Mouse (Mus musculus) forebrain, embryonic 11.5 days (tissue): ENCODE measurements around the gene Fxr2. TPM values are rescaled to one million over a fixed set of nuclear protein-coding genes. Genes with fewer than 3 reads are reported as not detected.
A peak's percentile ranks its signal among the peaks of the same experiment; 100 is the strongest.

Experiments used
- ATAC-seq: fragments of 200-750 bp; cut with Nextera tagmentation; replicated peaks from 2 replicates; pipeline ENCODE4 v1.8.0; 2017; ENCODE audit warnings: moderate TSS enrichment; ENCODE audit not compliant: low FRiP score
- DNase-seq: peaks from one replicate; pipeline ENCODE4 v3.0.0-alpha.2; 2017; ENCODE audit warnings: low spot score
- H3K27ac ChIP-seq: fragments of 300-500 bp; sonication (generic); 2 replicates; pipeline ENCODE4 v1.5.1; 2014; ENCODE audit warnings: low read depth, low read length
- H3K27me3 ChIP-seq: fragments of 300-500 bp; sonication (generic); 2 replicates; pipeline ENCODE4 v1.6.1; 2014; ENCODE audit warnings: mild to moderate bottlenecking, low read length, mixed read lengths; ENCODE audit not compliant: control insufficient read depth, insufficient read depth
- H3K36me3 ChIP-seq: fragments of 300-500 bp; sonication (generic); 2 replicates; pipeline ENCODE4 v1.6.1; 2014; ENCODE audit warnings: mild to moderate bottlenecking, low read length, moderate library complexity, mixed read lengths; ENCODE audit not compliant: control insufficient read depth, insufficient read depth
- H3K4me1 ChIP-seq: fragments of 300-500 bp; sonication (generic); replicated peaks from 2 replicates; pipeline ENCODE4 v1.6.1; 2014; ENCODE audit warnings: low read length, mixed read lengths; ENCODE audit not compliant: control insufficient read depth, insufficient read depth
- H3K4me2 ChIP-seq: fragments of 300-500 bp; sonication (generic); 2 replicates; pipeline ENCODE4 v1.6.1; 2014; ENCODE audit warnings: low read depth, mild to moderate bottlenecking, low read length, moderate library complexity, mixed read lengths; ENCODE audit not compliant: severe bottlenecking
- H3K4me3 ChIP-seq: fragments of 300-500 bp; sonication (generic); 2 replicates; pipeline ENCODE4 v1.5.1; 2014; ENCODE audit warnings: low read depth, low read length
- H3K9ac ChIP-seq: fragments of 300-500 bp; sonication (generic); 2 replicates; pipeline ENCODE4 v1.6.1; 2014; ENCODE audit warnings: low read length
- H3K9me3 ChIP-seq: fragments of 300-500 bp; sonication (generic); 2 replicates; pipeline ENCODE4 v1.6.1; 2016; ENCODE audit warnings: low read length, mixed read lengths; ENCODE audit not compliant: control insufficient read depth
- WGBS: fragments of 180-500 bp; shearing (Covaris S2); extraction: QIAGEN DNeasy Blood & Tissue Kit; methylation state at CpG from one replicate; pipeline ENCODE4 v1.1.7; 2014; 5-methylcytosine and 5-hydroxymethylcytosine counted together
- polyA plus RNA-seq: library from polyadenylated mRNA; unstranded; fragments of >200 nt; fragmentation: Nextera tagmentation; extraction: Ambion mirVana; gene quantifications from 2 replicates; pipeline ENCODE4 v1.2.1, GENCODE M21; 2014

Fxr2 gene
- polyA plus RNA-seq, 1 experiment from 2014 or later, result 33.6 TPM

DNA sequence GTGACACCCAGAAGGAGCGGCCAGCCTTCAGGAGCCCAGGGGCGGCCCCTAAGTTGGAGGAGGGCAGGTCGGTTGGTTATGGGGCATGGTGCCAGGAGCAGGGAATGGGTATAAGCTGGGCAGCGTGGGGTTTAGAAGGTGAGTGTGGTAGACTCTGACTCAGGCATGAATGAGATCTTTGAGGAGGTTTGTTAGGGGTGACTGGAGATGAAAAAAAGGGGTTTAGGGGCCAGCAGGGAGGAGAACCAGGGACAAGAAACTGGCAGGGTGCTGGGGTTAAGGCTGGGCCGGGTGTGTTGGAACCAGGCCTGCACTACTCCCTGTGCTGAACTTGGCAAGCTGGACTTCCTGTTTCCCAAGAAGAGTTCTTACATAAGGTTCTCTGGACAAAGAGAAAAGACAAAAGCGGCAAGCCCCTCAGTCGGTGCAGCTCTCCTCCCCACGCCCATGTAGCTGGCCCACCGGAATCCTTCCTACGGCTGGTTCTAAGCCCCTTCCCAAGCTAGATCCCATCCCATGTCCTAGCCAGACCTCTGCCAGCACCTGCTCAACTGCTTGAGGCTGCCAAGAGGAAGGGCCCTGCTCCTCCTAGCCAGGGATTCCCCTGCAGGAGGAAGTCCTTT is 52.8 kb downstream of the Fxr2 start, which contains the start of gene Tnfsf13:
Tnfsf13 (minus strand) TSS at position 259 of the 623 bp plus-strand sequence.
- Histone ChIP-seq H3K4me3 (no peak within 1 kb of the TSS), H3K9ac (no peak within 1 kb of the TSS)

DNA sequence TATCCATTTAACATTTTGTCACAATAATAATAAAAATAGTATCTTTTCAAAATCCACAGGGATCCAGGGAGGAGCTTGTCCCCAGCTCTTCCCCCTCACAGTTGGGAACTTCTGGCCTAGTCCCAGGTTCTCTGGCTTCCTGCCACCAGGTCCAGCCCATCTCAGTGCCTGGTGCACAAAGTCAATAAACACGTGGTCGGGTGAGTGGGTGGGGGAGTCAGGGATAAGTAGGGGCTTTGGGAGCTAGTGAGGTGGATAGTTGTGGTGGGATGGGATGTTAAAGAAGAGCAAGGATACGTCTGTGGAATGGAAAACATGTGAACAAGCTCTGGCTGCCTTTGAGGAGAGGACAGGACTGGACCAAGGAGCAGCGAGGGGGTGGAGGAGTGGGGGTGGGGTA is 53.6 kb downstream of the Fxr2 start:
- Histone ChIP-seq H3K27me3 (no peaks in the 10 kb centered on the region), H3K4me1 (peaks cover 4% of the 10 kb centered on the region; the same call in 1 of the 2 replicates), H3K4me2 (no peak overlapping the region), H3K9me3 (no peaks in the 10 kb centered on the region), H3K27ac (no peak overlapping the region), H3K9ac (no peak overlapping the region), H3K4me3 (no peak overlapping the region), H3K36me3 (no peaks in the 10 kb centered on the region)
- ATAC-seq, result no peak
- WGBS, result 18% methylated on average over 4 of the region's 4 CpGs
- no peak for DNase-seq

More for the DNA sequence above, 52.8 kb downstream of the Fxr2 start, which contains the start of gene Tnfsf13:
- Histone ChIP-seq H3K9me3 (no peaks in the 10 kb centered on the region), H3K36me3 (no peaks in the 10 kb centered on the region), H3K4me1 (peaks cover 9% of the 10 kb centered on the region; the same call in 1 of the 2 replicates), H3K27me3 (no peaks in the 10 kb centered on the region), H3K4me2 (no peak within 1 kb of the TSS), H3K27ac (no peak within 1 kb of the TSS)
- no peak for ATAC-seq
- 63% methylated on average over 10 of the region's 10 CpGs for WGBS
- DNase-seq, result no peak

DNA sequence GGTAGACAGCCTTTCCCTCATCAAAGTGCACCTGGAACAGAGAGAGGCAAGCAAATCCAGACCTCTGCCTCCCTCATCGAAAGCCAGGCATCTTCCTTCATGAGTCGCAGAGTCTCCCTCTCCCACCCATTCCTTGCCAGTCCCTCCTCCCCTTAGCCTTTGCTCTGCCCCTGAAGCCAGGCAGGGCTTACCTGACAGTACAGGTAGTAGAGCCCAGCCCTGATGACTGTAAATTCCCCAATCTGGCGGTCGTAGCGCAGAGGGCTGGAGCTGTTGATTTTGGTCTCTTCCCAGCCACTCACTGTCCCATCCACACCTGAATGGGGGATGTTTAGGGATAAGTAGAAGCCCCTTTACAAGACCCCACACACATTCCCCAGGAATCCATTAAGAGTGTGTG is 54.3 kb downstream of the Fxr2 start:
- H3K4me3 ChIP-seq, result no peak overlapping the region
- no peak for ATAC-seq
- H3K4me2 ChIP-seq, result no peak overlapping the region
- H3K4me1 ChIP-seq, result peaks cover 4% of the 10 kb centered on the region; the same call in 1 of the 2 replicates
- H3K9me3 ChIP-seq, result no peaks in the 10 kb centered on the region
- no peak overlapping the region for H3K9ac ChIP-seq
- H3K36me3 ChIP-seq, result no peaks in the 10 kb centered on the region
- 65% methylated on average over 5 of the region's 5 CpGs for WGBS
- H3K27ac ChIP-seq, result no peak overlapping the region
- no peak for DNase-seq
- H3K27me3 ChIP-seq, result no peaks in the 10 kb centered on the region

GRCm38 (mm10) chr11:69689891-69690290 is 57.1 kb downstream of the Fxr2 start:
- Histone ChIP-seq H3K27ac (no peak overlapping the region), H3K36me3 (no peaks in the 10 kb centered on the region), H3K4me2 (no peak overlapping the region), H3K9me3 (no peaks in the 10 kb centered on the region), H3K27me3 (no peaks in the 10 kb centered on the region), H3K4me1 (0 out of 2 replicates have a peak, but pooled peaks cover 1% of the 10 kb centered on the region), H3K9ac (no peak overlapping the region), H3K4me3 (no peak overlapping the region)
- WGBS, result 100% methylated on average over 1 of the region's 1 CpGs
- DNase-seq (no peak), ATAC-seq (no peak)

DNA sequence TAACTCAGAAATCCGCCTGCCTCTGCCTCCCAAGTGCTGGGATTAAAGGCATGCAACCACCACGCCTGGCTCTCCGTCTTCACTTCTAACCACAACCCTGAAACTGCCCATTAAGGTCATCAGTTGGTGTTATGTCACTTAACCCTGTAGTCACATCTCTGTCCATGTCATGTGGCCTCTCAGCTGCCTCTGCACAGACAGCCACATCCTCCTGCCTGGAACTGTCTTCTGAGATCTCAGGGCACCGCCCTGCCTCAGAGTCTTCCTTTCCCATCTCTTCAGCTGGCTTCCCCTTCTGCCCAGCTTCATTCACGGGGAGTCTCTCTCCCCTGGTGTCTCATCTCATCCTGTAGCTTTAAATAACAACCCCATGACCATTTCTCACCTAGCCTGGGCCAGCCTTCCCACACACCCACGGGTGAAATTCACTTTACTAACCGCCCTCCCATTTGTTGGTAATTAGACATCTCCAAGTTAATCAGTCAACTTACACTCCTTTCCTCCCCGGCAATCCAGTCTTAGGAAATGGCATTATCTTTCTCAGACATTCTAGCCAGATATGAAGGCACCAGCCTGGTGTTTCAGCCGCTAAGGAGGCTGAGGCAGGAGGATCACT is 59.5 kb downstream of the Fxr2 start:
- DNase-seq, result no peak
- ATAC-seq, result no peak
- H3K36me3 ChIP-seq, result no peaks in the 10 kb centered on the region
- H3K9ac ChIP-seq, result no peak overlapping the region
- no peaks in the 10 kb centered on the region for H3K27me3 ChIP-seq
- H3K27ac ChIP-seq, result no peak overlapping the region
- peaks cover 7% of the 10 kb centered on the region for H3K4me1 ChIP-seq
- H3K4me2 ChIP-seq, result no peak overlapping the region
- H3K4me3 ChIP-seq, result no peak overlapping the region
- H3K9me3 ChIP-seq, result no peaks in the 10 kb centered on the region
- WGBS, result 83% methylated on average over 9 of the region's 9 CpGs

DNA sequence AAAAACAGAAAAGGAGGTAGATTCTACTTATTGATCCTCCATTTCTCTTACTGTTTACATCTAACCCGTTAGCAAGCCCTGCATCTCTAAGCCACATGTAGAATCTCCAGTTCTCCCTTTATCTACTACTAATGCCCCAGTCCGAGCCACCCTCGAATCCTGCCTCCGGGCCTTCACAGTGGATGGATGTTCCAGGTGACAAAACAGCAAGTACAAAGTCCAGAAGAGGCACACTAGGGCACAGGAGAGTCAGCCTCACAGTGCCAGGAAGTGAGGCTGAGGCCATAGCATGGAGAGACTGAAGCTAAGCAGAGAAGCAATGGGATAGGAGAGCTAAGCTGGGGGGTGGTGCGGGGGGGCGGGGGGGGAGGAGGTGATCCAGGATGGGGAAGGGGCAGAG is 60.1 kb downstream of the Fxr2 start:
- DNase-seq (no peak), ATAC-seq (no peak)
- no peaks in the 10 kb centered on the region for H3K9me3 ChIP-seq
- H3K27me3 ChIP-seq, result no peaks in the 10 kb centered on the region
- H3K4me3 ChIP-seq, result no peak overlapping the region
- H3K27ac ChIP-seq, result no peak overlapping the region
- WGBS, result 85% methylated on average over 6 of the region's 6 CpGs
- no peak overlapping the region for H3K4me2 ChIP-seq
- no peak overlapping the region for H3K9ac ChIP-seq
- peaks cover 7% of the 10 kb centered on the region for H3K4me1 ChIP-seq
- H3K36me3 ChIP-seq, result no peaks in the 10 kb centered on the region

- no peaks in the 10 kb centered on the region for H3K27me3 ChIP-seq
- H3K9ac ChIP-seq, result no peak overlapping the region
- H3K4me3 ChIP-seq, result no peak overlapping the region
- H3K27ac ChIP-seq, result no peak overlapping the region
- peaks cover 7% of the 10 kb centered on the region for H3K4me1 ChIP-seq
- no peak overlapping the region for H3K4me2 ChIP-seq
- ATAC-seq (no peak), DNase-seq (no peak)
- no peaks in the 10 kb centered on the region for H3K9me3 ChIP-seq
- WGBS, result 66% methylated on average over 11 of the region's 11 CpGs
- no peaks in the 10 kb centered on the region for H3K36me3 ChIP-seq
These were observed 60.7 kb downstream of the Fxr2 start for GRCm38 (mm10) chr11:69693421-69693965.

DNA sequence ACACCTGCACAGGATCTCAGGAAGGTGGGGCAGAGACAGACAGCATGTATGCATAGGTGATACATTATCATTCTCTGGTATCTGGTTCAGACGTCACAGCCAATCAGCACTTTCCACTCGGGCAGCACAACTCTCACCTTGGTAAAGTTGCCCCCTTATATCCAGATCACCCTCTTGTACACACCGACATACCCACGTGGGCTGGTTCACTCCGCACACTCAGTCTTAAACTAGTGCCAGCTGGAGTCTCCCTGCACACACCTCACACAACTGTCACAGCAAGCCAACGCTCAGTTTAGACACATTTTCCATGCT is 62.2 kb downstream of the Fxr2 start:
- H3K9ac ChIP-seq, result peak overlapping the region; percentile 75; the same call in 1 of the 2 replicates
- no peak for DNase-seq

More for the DNA sequence above, 62.2 kb downstream of the Fxr2 start:
- Histone ChIP-seq H3K4me1 (peaks cover 7% of the 10 kb centered on the region), H3K27ac (no peak overlapping the region), H3K27me3 (no peaks in the 10 kb centered on the region), H3K36me3 (no peaks in the 10 kb centered on the region), H3K4me2 (peak overlapping the region; percentile 90), H3K9me3 (no peaks in the 10 kb centered on the region), H3K4me3 (peak overlapping the region; percentile 40; the same call in 1 of the 2 replicates)
- no peak for ATAC-seq
- WGBS, result 33% methylated on average over 6 of the region's 6 CpGs
